ENCODE assay signal across 8 mouse cellular contexts in the genomic region with DNA sequence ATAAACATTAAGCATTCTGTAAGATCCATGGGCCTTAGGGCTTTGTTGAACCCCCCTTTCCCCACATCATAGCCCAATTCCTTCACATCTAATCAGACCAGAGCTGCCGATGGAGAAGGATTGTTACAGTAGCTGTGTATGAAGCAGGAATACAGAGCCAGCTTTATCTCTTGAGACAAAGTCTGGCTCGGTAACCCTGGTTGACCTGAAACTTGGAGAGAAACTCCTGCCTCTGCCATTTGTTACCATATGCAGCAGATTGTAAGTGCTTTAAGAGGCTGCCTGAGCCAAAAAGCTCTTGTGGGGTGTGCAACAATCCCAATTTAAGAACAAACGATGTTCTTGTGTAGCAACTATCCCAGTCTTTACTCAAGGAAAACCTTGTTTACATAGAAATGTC. TPM values are rescaled to one million over a fixed set of nuclear protein-coding genes. Genes with fewer than 3 reads are reported as not detected.
DNase-seq lines count a peak whose midpoint lies in the region; ATAC-seq and TF ChIP-seq lines count a peak whose summit lies in the region.

No protein-coding gene starts in this region.

- no peak for TF ChIP-seq EP300 in CH12.LX (IDR thresholded peaks at IDR 0.05; ENCODE audit: low read length)
- no peak for TF ChIP-seq EP300 in liver, embryonic 14.5 days (IDR thresholded peaks at IDR 0.05; ENCODE audit: low read depth)

- 67% methylated on average over 3 of the region's 3 CpGs for WGBS in forebrain, postnatal 0 days
- 25% methylated on average over 3 of the region's 3 CpGs for whole genome bisulfite sequencing in liver, embryonic 14.5 days (ENCODE audit: insufficient replicate concordance)

- in situ Hi-C loops in CH12.LX (cut with MboI; ENCODE audit: low pct_ligation_motif_present, low pct_unique_long_range_greater_than_20kb, low sequenced_read_pairs) = no loop called here

- H3K36me3 ChIP-seq in CH12.LX (replicated peaks in 1 of 2; ENCODE audit: control insufficient read depth in 1 of 2, insufficient read depth in 1 of 2, low read length in 1 of 2) = peaks cover 9 to 23% of the 10 kb centered on the region in 2 experiments
- H3K36me3 ChIP-seq in forebrain, postnatal 0 days (ENCODE audit: insufficient read depth) = no peaks in the 10 kb centered on the region
- no peaks in the 10 kb centered on the region; the same call in 1 of the 2 replicates for H3K36me3 ChIP-seq in liver, embryonic 14.5 days (replicated peaks; ENCODE audit: control insufficient read depth, insufficient read depth, low read depth)

- H3K79me2 ChIP-seq in CH12.LX (replicated peaks; ENCODE audit: control insufficient read depth, extremely low read depth, insufficient read depth, poor library complexity, severe bottlenecking) = peaks cover 11% of the 10 kb centered on the region

- no peaks in the 10 kb centered on the region for H3K27me3 ChIP-seq in CH12.LX (replicated peaks)
- H3K27me3 ChIP-seq in forebrain, postnatal 0 days (ENCODE audit: insufficient read depth, low read length) = no peaks in the 10 kb centered on the region
- H3K27me3 ChIP-seq in liver, embryonic 14.5 days (ENCODE audit: control insufficient read depth, insufficient read depth, low read length) = no peaks in the 10 kb centered on the region

- DNase-seq in cerebellum, adult 9-10 months = peak; percentile 34
- DNase-seq in cerebellum, postnatal 36 days = no peak
- DNase-seq in CH12.LX (ENCODE audit: extremely low read depth) = no peak
- peak; percentile 12 for DNase-seq in forebrain, postnatal 0 days
- DNase-seq in liver, embryonic 14.5 days (ENCODE audit: low read depth in 3 of 3, low spot score in 3 of 3) = no peak
- no peak for DNase-seq in urinary bladder, postnatal 10 days (ENCODE audit: low spot score)
- DNase-seq in urinary bladder, adult 18-20 months (ENCODE audit: low spot score in 2 of 2) = no peak
- DNase-seq in spleen, adult 12 weeks (ENCODE audit: low spot score) = no peak

- TF ChIP-seq POLR2A in CH12.LX (IDR thresholded peaks at IDR 0.05; ENCODE audit: low read depth, low read length) = no peak

- H3K4me3 ChIP-seq in CH12.LX (replicated peaks in 1 of 3; ENCODE audit: low read depth in 2 of 3, low read length in 2 of 3, poor library complexity in 1 of 3) = peak overlapping the region; percentile 81 to 93 (median 91)
- H3K4me3 ChIP-seq in forebrain, postnatal 0 days (ENCODE audit: low read depth, low read length) = peak overlapping the region; percentile 68
- peak overlapping the region; percentile 89 to 94 for H3K4me3 ChIP-seq in liver, embryonic 14.5 days (ENCODE audit: insufficient read depth in 1 of 2, low read depth in 2 of 2, low read length in 2 of 2)

- TF ChIP-seq RAD21 in CH12.LX (IDR thresholded peaks at IDR 0.05; ENCODE audit: low read depth, low read length) = no peak

- peak overlapping the region; percentile 58 for H3K9ac ChIP-seq in CH12.LX (ENCODE audit: insufficient read depth, low read depth)
- peak overlapping the region; percentile 76 for H3K9ac ChIP-seq in forebrain, postnatal 0 days
- peak overlapping the region; percentile 94 for H3K9ac ChIP-seq in liver, embryonic 14.5 days (replicated peaks)

- no peak for TF ChIP-seq CTCF in CH12.LX (conservative IDR thresholded peaks at IDR 0.05 in 1 of 2, IDR thresholded peaks at IDR 0.05 in 1 of 2; ENCODE audit: low read depth in 2 of 2, low read length in 2 of 2)
- no peak for TF ChIP-seq CTCF in forebrain, postnatal 0 days (IDR thresholded peaks at IDR 0.05; ENCODE audit: low read depth)
- TF ChIP-seq CTCF in liver, embryonic 14.5 days (IDR thresholded peaks at IDR 0.05; ENCODE audit: low read depth) = no peak

- H3K27ac ChIP-seq in CH12.LX (ENCODE audit: insufficient read depth, low read depth) = no peak overlapping the region
- no peak overlapping the region for H3K27ac ChIP-seq in forebrain, postnatal 0 days (ENCODE audit: low read depth, low read length)
- H3K27ac ChIP-seq in liver, embryonic 14.5 days = peak overlapping the region; percentile 25; the same call in 1 of the 2 replicates

- dilution Hi-C loops in CH12.LX (cut with MboI; ENCODE audit: extremely low pct_ligation_motif_present, extremely low pct_unique_long_range_greater_than_20kb, low sequenced_read_pairs) = no loop called here

- peak overlapping the region; percentile 86 for H3K4me2 ChIP-seq in CH12.LX (ENCODE audit: insufficient read depth, low read depth, poor library complexity, severe bottlenecking)
- peak overlapping the region; percentile 87 for H3K4me2 ChIP-seq in forebrain, postnatal 0 days (ENCODE audit: low read depth)
- H3K4me2 ChIP-seq in liver, embryonic 14.5 days (ENCODE audit: low read depth) = peak overlapping the region; percentile 82

- ATAC-seq in forebrain, postnatal 0 days = no peak
- ATAC-seq in liver, embryonic 14.5 days (ENCODE audit: insufficient read depth) = no peak

- no peaks in the 10 kb centered on the region for H3K9me3 ChIP-seq in CH12.LX (replicated peaks; ENCODE audit: low read length)
- no peaks in the 10 kb centered on the region for H3K9me3 ChIP-seq in forebrain, postnatal 0 days (ENCODE audit: low read length)
- H3K9me3 ChIP-seq in liver, embryonic 14.5 days (ENCODE audit: control insufficient read depth, low read length) = no peaks in the 10 kb centered on the region

- H3K4me1 ChIP-seq in CH12.LX (ENCODE audit: control insufficient read depth in 1 of 2, insufficient read depth in 2 of 2) = peaks cover 3 to 40% of the 10 kb centered on the region in 2 experiments; a peak in 3 of 4 replicates
- peaks cover 14% of the 10 kb centered on the region for H3K4me1 ChIP-seq in forebrain, postnatal 0 days (ENCODE audit: insufficient read depth)
- H3K4me1 ChIP-seq in liver, embryonic 14.5 days (replicated peaks; ENCODE audit: control insufficient read depth in 2 of 2, insufficient read depth in 2 of 2, low read length in 1 of 2) = peaks cover 20 to 21% of the 10 kb centered on the region in 2 experiments

TF ChIP-seq in CH12.LX, 34 proteins besides CTCF, POLR2A, EP300 and RAD21:
- TF ChIP-seq ETS1 (conservative IDR thresholded peaks at IDR 0.05; ENCODE audit: low read depth, low read length) = no peak
- TF ChIP-seq IRF4 (IDR thresholded peaks at IDR 0.05; ENCODE audit: low read depth, low read length) = no peak
- TF ChIP-seq NRF1 (IDR thresholded peaks at IDR 0.05; ENCODE audit: low read depth, low read length) = no peak
- TF ChIP-seq MXI1 (IDR thresholded peaks at IDR 0.05; ENCODE audit: low read depth, low read length) = no peak
- no peak for TF ChIP-seq MAZ (IDR thresholded peaks at IDR 0.05; ENCODE audit: low read depth, low read length)
- no peak for TF ChIP-seq TCF12 (IDR thresholded peaks at IDR 0.05; ENCODE audit: low read depth, low read length)
- no peak for TF ChIP-seq SMC3 (IDR thresholded peaks at IDR 0.05; ENCODE audit: low read depth, low read length)
- no peak for TF ChIP-seq JUN (IDR thresholded peaks at IDR 0.05; ENCODE audit: insufficient read depth, low read depth, low read length)
TF ChIP-seq in CH12.LX: peak in this region for 0.

RNA-seq across cellular contexts. Expression of gene Ndufs6, which starts 3.4 kb away (rescaled TPM):
- 176 and 182 TPM in 2 replicates for total RNA-seq in CH12.LX (2012; rRNA removed)
- 165 and 172 TPM in 2 replicates for total RNA-seq in CH12.LX (2014; rRNA removed)
- 190 and 200 TPM in 2 replicates for polyA plus RNA-seq in CH12.LX (2012; ENCODE audit: insufficient read length, low read depth)
- 117 and 128 TPM in 2 replicates for total RNA-seq in forebrain, postnatal 0 days (2014; rRNA removed)
- polyA plus RNA-seq in forebrain, postnatal 0 days (2015; fragmentation: Nextera tagmentation; extraction: Ambion mirVana) = 423 and 557 TPM in 2 replicates
- polyA plus RNA-seq in liver, embryonic 14.5 days (2012; rRNA removed) = 117 and 158 TPM in 2 replicates
- polyA plus RNA-seq in liver, embryonic 14.5 days (2014; fragmentation: Nextera tagmentation; extraction: Ambion mirVana) = 290 and 302 TPM in 2 replicates

RNA-seq across cellular contexts. Expression of gene Mrpl36, which starts 3.4 kb away (rescaled TPM):
- total RNA-seq in CH12.LX (2012; rRNA removed) (133 and 151 TPM in 2 replicates), CH12.LX (2014; rRNA removed) (206 and 220 TPM in 2 replicates)
- polyA plus RNA-seq in CH12.LX (2012; ENCODE audit: insufficient read length, low read depth) = 102 TPM in 2 replicates
- total RNA-seq in forebrain, postnatal 0 days (2014; rRNA removed) = 48.3 and 62.6 TPM in 2 replicates
- 74.3 and 84.6 TPM in 2 replicates for polyA plus RNA-seq in forebrain, postnatal 0 days (2015; fragmentation: Nextera tagmentation; extraction: Ambion mirVana)
- polyA plus RNA-seq in liver, embryonic 14.5 days (2012; rRNA removed) = 49.6 and 52.4 TPM in 2 replicates
- polyA plus RNA-seq in liver, embryonic 14.5 days (2014; fragmentation: Nextera tagmentation; extraction: Ambion mirVana) = 86.7 and 93.8 TPM in 2 replicates

Comparison
In these comparisons a context has a peak if more than half of its experiments do, and no peak if none do; other contexts are left out.
1. DNase-seq: peak in cerebellum, adult 9-10 months (single experiment) and forebrain, postnatal 0 days (single experiment); none in cerebellum, postnatal 36 days (0 of 2), CH12.LX (single experiment), liver, embryonic 14.5 days (0 of 3), urinary bladder, postnatal 10 days (single experiment), urinary bladder, adult 18-20 months (0 of 2) and spleen, adult 12 weeks (single experiment).
2. Peak in every context shown above with its lines, with median percentiles within 50 percentile points of each other: H3K4me2 ChIP-seq, H3K4me3 ChIP-seq and H3K9ac ChIP-seq.